Mouse (Mus musculus): ENCODE measurements around the gene Serpina1a.
"Not testable (repeated sequence)": the region's sequence is repeated elsewhere in the genome, so short reads cannot be mapped to it uniquely, and the experiment has no call there.

Serpina1a gene

DNA sequence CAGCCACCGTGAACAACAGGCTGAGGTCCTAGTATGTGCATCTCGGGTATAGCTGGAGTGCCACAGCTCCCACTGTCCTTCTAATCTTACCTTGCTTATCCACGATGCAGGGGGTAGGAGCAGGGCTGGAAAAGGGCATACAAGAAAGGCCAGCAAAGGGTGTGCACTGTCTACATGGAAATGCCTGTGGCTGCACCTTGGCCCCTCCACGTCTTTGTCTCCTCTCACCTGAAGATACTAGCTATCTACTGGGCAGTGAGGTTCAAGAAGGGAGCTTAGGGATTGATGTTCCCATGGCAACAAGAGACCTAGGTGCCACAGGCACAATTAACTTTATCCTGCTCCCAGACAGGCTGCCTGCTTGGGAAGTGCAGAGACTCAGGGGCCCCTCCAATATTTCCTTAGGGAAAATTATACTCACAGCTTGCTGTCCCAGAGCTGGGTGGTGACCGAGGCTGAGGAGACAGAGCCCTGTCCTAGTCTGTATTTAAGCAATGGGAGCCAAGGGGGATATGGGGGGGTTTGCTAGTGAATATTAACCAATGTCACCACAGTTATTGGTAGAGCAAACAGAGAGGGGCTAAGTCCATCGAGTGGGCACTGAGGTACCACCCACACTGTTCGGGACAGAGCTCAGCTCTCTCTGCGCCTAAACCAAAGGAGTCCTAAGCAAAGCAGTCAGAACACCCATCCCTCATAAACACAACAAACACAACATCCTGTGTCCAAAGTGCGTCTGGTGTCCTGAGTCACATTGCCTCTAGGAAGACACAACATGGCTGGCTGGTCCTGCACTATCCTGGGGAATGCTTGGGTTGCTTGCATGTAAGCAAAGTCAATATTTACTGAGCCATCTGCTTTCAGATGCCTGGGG is at the start of gene Serpina1a:
Serpina1a (minus strand) TSS at position 462 of the 874 bp plus-strand sequence.
- not testable (repeated sequence) for DNase-seq (ENCODE audit: low read depth, low spot score)

DNA sequence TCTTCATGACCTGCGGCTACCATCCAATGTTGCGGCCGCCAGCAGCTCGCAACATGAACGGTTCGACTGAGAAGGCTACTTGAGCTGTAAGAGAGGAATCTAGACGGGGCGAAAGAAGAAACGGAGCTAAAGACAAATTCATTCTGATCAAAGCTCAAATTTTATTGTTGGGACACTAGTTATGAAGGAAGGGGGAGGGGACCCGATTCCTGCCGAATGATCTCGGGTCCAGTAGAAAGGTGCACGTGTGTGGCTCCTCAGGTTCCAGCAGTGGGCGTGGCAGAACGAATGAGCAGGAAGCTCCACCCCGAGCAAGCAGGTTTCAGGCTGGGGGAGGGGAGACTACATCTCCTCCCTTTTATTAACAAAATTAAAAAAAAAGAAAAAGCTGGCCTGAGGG is 45.8 kb upstream of the Serpina1a start:
- DNase-seq (ENCODE audit: low read depth, low spot score), result not testable (repeated sequence)

DNA sequence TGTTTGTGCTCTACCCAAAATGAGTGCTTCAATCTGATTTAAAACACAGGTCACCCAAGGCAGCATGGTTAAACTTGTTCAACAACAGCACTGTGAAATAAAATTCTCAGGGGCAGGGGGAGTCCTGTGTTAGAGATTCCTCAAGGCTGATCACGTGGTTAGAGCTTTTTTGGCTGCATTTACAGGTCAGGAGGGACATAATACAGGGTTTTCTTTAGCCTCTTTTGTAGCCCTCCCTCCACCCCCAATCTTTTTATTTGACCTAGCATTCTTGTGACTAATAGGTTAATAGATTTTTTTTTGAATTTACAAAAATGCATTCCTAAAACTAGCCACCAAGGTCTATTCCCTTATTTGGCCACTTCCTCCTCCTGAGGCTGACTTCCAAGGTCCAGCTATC is 44.4 kb upstream of the Serpina1a start:
- DNase-seq (ENCODE audit: low read depth, low spot score), result not testable (repeated sequence)

DNA sequence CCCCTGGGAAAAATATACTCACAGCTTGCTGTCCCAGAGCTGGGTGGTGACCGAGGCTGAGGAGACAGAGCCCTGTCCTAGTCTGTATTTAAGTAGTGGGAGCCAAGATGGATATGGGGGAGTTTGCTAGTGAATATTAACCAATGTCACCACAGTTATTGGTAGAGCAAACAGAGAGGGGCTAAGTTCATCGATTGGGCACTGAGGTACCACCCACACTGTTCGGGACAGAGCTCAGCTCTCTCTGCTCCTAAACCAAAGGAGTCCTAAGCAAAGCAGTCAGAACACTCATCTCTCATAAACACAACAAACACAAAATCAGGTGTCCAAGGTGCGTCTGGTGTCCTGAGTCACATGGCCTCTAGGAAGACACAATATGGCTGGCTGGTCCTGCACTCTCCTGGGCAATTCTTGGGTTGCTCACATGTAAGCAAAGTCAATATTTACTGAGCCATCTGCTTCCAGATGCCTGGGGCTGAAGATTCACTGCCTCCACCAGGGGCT is 41.5 kb upstream of the Serpina1a start, which contains the start of gene Serpina1c:
Serpina1c (minus strand) TSS at position 51 of the 504 bp plus-strand sequence.
- DNase-seq (ENCODE audit: low read depth, low spot score), result not testable (repeated sequence)

DNA sequence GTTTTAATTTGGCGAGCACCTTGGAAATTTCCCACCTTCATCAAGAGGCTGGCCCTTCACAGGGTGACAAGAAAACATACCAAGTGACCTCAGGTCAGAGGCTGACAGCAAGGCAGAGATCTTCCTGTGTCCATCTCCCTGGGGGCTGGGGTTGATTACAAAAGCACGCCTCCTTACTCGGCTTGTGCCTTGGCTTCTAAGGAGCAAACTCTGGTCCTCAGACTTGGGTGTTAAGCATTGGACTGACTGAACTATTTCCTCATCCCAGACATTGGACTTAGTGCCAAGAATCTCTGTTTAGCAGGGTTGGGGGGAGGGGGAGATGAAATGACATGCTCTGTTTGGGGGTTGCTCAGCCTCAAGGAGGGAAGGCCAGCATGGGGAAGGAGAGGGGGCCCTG is 38.6 kb upstream of the Serpina1a start:
- not testable (repeated sequence) for DNase-seq (ENCODE audit: low read depth, low spot score)

DNA sequence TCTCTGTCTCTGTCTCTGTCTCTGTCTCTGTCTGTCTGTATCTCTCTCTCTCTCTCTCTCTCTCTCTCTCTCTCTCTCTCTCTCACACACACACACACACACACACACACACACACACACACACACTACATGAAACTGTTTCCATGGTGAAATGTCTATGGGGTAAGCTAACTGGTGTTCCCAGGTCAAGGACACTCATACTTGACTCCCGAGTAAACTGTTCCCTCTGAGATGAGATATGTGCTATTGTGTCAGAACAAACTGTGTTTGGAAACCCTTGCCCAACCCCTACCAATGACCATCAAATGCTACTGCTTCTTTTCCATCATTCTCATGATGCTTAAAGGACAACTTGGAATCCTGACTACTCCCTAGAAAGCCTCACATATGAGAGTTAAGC is 3.5 kb upstream of the Serpina1a start:
- DNase-seq (ENCODE audit: low read depth, low spot score), result not testable (repeated sequence)

DNA sequence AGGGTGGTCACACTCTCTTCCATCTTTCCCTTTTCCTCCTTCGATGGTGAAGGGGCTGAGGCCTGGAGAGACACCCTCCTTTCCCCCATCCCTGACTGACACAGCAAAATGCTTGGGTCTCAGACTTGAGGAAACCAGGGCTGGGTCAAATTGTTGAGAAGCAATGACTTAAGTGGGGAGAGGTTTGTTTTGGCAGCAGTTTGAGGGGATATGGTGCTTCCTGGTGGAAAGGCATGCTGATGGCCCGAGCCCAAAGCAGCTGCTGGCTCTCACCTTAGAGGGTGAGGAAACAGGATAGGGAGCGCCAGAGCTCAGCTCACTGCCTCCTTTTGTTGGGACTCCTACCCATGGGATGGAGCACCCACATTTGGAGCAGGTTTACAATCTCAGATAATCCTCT is 2.4 kb downstream of the Serpina1a start:
- DNase-seq (ENCODE audit: low read depth, low spot score), result no peak

DNA sequence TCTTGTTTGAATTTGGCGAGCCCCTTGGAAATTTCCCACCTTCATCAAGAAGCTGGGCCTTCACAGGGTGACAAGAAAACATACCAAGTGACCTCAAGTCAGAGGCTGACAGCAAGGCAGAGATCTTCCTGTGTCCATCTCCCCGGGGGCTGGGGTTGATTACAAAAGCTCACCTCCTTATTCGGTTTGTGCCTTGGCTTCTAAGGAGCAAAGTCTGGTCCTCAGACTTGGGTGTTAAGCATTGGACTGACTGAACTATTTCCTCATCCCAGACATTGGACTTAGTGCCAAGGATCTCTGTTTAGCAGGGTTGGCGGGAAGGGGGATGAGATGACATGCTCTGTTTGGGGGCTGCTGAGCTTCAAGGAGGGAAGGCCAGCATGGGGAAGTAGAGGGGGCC is 2.8 kb downstream of the Serpina1a start:
- DNase-seq (ENCODE audit: low read depth, low spot score), result not testable (repeated sequence)

DNA sequence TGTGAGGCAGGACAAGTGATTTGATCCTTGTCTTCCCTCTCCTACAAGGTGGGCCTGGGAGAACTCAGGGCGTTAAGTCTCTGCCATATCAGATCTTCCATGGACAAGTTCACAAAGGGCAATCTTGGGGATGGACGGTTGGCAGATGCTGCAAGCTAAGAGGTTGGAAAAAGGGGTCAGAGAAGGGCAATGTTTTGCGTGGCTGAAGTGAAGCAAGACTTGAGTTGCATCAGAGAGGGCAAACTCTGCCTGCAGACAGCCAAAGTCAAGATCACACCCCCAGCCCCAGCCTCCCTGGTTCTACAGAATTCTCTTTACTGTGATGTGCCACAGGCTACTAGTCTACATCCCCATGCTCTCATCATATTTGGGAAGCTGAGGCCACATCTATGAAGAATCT is 3.8 kb downstream of the Serpina1a start:
- DNase-seq (ENCODE audit: low read depth, low spot score), result not testable (repeated sequence)

DNA sequence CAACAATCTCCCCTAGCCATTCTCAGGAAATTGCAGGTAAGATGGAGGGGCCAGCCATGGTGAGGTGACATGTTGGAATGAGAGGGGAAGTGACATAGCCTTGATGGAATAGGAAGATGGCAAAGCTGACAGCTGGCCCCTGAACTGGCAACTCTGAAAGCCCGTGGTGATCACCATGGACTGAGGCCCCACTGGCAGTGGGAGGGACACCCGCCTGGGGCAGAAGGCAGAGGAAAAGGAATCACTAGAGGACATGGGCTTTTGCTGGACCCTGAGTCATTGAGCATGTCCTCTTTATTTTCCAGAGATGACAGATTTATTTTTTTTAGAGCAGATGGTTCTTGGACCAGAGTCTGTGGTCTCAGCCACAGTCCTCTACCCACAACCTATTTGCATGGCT is 10.3 kb downstream of the Serpina1a start:
- not testable (repeated sequence) for DNase-seq (ENCODE audit: low read depth, low spot score)

DNA sequence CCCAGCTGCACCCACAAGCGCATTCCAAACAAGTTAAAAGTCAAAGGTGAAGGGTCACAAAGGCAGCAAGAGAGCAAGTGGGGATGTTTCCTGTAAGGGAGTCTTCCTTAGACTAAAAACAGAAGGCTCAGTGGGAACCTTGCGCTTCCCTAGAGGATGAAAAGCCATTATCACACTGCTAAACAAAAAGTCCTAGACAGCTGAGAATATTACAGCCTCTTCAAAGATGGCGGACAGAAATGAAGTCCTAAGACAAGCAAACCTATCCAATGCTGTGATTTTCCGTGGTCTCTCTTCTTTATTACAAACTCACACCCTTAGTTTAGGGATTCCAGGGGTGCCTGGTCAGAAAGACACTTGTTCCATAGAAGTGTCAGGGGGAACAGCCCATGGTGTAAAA is 33.1 kb downstream of the Serpina1a start, which contains the start of gene Serpina1b:
Serpina1b (minus strand) TSS at position 101 of the 400 bp plus-strand sequence.
- not testable (repeated sequence) for DNase-seq (ENCODE audit: low read depth, low spot score)

DNA sequence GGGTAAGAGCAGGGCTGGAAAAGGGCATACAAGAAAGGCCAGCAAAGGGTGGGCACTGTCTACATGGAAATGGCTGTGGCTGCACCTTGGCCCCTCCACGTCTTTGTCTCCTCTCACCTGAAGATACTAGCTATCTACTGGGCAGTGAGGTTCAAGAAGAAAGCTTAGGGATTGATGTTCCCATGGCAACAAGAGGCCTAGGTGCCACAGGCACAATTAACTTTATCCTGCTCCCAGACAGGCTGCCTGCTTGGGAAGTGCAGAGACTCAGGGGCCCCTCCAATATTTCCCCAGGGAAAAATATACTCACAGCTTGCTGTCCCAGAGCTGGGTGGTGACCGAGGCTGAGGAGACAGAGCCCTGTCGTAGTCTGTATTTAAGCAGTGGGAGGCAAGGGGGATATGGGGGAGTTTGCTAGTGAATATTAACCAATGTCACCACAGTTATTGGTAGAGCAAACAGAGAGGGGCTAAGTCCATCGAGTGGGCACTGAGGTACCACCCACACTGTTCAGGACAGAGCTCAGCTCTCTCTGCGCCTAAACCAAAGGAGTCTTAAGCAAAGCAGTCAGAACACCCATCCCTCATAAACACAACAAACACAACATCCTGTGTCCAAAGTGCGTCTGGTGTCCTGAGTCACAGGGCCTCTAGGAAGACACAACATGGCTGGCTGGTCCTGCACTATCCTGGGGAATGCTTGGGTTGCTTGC is 35.5 kb downstream of the Serpina1a start:
- DNase-seq (ENCODE audit: low read depth, low spot score), result not testable (repeated sequence)

DNA sequence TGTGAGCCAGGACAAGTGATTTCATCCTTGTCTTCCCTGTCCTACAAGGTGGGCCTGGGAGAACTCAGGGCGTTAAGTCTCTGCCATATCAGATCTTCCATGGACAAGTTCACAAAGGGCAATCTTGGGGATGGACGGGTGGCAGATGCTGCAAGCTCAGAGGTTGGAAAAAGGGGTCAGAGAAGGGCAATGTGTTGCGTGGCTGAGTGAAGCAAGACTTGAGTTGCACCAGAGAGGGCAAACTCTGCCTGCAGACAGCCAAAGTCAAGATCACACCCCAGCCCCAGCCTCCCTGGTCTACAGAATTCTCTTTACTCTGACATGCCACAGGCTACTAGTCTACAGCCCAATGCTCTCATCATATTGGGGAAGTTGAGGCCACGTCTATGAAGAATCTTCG is 39.5 kb downstream of the Serpina1a start:
- DNase-seq (ENCODE audit: low read depth, low spot score), result not testable (repeated sequence)

All from WW6 (cell line).